Mouse (Mus musculus) neutrophil, adult 5-6 weeks (primary cell): ENCODE measurements around the gene Zfp420. TPM values are rescaled to one million over a fixed set of nuclear protein-coding genes. Genes with fewer than 3 reads are reported as not detected.
A peak's percentile ranks its signal among the peaks of the same experiment; 100 is the strongest.
"Not testable (repeated sequence)": the region's sequence is repeated elsewhere in the genome, so short reads cannot be mapped to it uniquely, and the experiment has no call there.

Source experiments
- ATAC-seq: fragments of 151-379, 151-347 bp; 2 replicates; pipeline ENCODE4 v1.8.0; 2017; ENCODE audit warnings: mild to moderate bottlenecking, moderate TSS enrichment; ENCODE audit not compliant: insufficient number of reproducible peaks, poor library complexity, low FRiP score, severe bottlenecking; ENCODE audit errors: extremely low read depth
- total RNA-seq: library from RNA; stranded (forward); fragments of 200-1000 nt; gene quantifications from 2 replicates; pipeline ENCODE4 v1.2.3, GENCODE M21; 2017

Zfp420 gene
- 7.8 and 10.4 TPM in 2 replicates for total RNA-seq

DNA sequence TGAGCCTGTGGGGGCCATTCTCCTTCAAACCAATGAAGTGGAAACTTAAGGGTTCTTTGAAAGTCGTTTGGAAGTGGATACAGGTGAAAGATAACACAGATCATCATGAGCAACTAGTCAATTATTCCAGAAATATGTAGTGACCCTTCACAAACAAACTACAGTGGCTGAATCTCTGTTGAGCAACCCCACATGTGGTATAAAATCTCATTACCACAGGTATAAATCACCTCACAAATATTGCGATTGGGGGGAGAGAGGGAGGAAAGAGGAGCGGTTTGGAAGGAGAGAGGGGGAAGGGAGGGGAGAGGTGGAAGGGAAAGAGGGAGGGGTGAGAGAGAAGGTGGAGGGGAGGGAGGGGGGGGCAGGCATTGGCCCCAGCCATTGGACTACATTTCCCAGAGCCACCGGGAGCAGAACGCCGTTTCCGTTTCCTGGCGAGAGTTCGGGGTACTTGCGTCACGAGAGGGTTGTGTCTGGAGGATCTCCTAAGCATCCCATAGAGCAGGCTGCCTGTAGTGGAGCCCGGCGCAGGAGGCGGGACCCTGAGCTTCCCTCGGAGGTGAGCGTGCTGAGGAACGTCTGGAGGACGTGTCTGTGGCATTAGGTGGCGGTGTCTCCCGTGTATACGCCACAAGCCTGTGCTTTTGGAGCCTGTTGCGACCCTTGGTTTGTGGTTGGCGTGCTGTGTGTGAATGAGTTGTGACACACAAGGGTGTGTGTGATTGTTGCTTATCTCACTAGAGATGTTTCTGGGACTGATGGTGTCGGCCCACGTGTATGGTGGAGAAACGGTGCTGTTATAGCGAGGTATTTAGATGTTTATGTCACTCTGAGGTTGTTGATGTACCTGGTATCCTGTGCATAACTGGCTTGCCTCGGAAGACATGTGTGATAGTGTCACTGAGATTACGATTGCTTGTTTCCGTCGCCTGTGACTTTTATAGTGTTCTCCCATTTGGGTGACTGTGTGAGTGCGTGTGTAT lies at the start of gene Zfp420:
Gene Zfp420, plus strand, starts transcription at position 448 of the 986 bp plus-strand sequence.
- ATAC-seq = peak; percentile 92

DNA sequence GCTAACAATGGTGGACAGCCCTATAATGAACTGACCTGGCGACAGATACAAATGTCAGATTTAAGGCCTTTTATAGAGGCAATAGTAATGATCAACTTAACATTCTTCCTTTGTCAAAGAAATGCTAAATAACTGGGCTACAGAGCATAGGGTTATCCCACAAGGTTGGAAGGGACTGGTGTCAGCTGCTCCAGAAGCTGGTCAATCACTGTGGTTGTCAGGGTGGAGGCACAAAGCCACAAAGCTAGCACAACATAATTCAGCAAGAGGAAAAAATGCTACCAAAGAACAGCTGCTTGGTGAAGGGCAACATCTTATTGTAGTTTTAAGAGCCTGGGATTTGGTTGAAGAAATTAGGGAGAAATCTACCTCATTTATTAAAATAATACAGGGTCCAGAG lies 47.5 kb upstream of the Zfp420 start:
- ATAC-seq = no peak

DNA sequence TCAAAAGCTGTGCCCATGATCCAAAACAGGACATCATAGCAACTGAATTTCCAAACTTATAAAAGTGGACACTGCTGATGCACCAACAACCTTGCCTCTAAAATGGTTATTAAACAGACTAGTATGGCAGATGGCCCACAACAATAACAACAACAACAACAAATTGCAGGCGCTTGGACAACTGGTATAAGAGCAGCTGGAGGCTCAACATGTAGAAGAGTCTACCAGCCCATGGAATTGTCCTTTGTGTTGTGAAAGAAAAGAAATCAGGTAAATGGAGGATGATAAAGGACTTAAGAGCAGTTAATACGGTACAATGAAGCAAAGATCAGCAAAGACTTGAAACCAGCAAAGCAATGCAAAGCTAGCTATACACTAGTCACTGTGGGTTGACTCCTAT lies 45.4 kb upstream of the Zfp420 start:
- no peak for ATAC-seq

DNA sequence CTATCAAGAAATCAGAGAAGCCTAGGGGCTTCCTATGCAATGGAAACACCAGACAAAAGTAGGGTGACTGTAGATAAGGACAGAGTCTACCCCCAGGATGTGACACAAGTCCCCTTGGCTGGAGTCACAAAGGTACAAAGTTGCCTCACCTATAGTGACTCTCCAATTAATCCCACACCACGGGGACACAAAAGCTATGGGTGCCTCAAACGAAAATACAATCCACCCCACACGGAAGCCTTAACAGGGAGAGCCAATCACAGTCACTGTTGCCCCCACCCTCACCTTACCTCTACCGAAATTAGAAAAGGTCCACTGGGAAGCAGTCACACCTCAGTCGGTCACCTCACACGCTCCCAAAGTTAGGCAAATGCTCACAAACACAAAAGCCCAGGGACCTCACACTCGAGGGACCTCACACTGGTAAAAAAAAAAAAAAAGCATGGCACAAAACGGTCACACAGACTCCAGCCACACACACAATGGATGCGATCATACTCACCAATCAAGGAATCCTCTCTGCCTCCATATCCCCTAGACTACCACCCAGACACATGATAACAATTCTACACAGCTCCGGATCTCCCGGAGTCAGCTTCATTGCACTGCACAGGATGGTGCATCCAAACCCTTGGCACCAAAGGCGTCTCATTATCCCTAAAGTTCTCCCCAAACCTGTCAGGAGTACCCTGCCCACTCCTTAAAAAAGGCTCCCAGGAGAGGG lies 44.6 kb upstream of the Zfp420 start:
- ATAC-seq = no peak

DNA sequence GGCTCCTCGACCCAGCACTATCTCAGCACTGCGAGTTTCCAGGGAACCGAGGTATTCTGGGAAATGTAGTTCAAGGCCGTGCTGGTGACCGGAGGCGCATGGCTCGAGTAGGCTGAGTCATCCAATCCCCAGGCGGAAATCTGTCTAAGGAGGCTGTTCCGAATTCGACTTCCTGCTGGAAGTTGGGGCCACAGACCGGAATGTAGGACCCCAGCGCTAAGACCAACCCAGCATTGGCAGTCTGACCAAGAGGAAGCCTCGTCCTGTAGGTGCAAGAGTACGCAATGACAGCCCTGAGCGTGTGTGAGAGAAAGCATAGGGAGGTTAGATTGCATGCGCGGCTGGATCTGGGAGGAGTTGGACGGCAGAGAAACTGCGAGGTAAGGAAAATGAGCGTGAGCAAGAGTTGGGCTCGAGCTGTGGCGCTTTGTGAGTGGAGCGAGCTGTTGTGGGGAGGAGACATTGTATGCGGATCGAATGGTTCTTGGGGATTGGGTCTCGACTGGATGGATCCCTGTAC lies 43.8 kb upstream of the Zfp420 start, which contains the start of gene Zfp790:
Gene Zfp790, plus strand, starts transcription at position 205 of the 520 bp plus-strand sequence.
- ATAC-seq = peak; percentile 96

DNA sequence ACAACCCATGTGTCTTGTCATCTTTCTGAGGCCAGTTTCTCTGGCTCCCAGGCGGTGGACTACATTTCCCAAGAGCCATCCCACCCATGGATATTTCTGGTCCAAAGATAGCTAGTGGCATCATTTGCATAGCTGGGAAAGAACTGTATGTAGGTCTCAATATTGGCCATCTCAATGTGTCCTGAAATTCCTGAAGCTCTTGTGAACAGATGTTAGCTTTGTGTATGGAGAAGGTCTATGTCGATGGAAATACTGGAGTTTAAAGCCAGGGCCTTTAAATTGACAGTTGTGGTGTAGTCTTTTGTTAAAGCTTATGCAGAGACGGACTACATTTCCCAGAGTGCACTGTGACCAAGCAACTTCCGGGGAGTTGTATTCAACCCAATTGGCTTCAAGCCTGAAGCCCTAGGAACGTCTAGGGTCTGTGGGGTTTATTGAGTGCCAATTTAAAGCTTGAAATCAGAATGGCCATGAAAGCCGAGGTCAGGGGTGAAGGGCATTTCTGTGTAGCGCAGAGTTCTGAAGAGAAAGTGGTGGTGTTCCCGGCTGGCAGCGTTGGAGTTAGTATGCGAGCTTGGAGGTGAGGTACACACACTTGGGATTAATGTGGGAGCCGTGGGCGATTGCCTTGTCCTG lies 41.0 kb upstream of the Zfp420 start:
- peak; percentile 54; the same call in 1 of the 2 replicates for ATAC-seq

DNA sequence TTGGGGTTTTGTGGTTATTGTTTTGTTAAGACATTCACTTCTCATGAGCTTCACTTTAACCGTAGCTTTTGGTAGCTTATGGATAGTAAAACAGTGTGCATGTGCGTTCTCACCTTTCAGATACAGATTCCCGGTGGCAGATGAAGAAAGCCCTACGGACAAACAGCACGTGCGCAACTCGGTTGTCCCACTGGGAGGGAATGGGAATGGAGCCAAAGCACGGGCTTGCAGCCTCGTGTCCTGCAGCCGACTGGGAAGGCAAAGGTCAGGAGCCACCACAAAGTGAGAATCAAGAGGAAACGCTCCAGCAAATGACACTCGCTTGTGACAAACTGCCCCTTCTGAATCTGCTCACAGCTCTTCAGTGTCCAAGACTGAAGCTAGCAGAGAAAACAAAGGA lies 31.8 kb upstream of the Zfp420 start:
- ATAC-seq = no peak

DNA sequence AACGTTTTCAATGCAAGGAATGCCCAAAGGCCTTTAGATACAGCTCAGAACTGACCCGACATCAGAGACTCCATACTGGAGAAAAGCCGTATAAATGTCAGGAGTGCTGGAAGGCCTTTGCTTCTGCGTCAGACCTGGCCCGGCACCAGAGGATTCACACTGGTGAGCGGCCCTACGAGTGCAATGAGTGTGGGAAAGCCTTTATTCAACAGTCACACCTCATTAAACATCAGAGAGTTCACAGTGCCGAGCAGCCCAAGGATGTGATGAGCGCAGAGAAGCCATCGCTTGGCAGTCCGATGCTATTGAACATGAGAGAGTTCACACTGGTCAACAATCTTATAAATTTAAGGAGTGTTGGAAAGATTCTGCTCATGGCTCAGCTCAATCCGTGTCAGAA lies 30.0 kb upstream of the Zfp420 start:
- no peak for ATAC-seq

DNA sequence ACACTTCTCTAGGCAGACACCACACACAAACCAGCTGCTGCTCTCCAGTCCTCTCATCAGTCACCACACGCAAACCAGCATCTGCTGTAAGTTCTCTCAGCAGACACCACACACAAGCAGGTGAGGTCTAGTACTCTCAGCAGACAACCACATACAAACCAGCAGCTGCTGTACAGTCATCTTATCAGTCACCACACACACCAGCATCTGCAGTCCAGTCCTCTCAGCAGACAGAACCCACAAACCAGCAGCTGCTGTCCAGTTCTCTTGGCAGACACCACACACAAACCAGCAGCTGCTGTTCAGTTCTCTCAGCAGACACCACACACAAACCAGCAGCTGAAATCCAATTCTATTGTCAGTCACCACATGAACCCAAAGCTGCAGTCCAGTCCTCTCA lies 23.0 kb upstream of the Zfp420 start:
- ATAC-seq = no peak

DNA sequence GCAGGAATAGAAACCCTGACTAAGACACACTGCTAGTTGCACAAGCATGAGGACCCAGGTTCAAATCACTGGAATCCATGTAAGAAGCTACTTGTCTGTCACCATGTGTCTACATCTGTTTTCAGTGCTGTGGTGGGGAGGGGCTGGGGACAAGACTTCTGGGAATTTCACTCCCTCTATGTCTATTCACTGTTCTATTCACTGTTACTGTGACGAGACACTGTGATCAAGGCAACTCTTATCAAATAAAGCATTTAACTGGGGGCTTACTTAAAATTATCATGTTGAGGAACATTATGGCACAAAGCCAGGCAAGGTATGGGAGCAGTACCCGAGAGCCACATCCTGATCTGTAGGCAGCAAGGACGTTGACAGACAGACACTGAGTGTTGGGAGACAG lies 20.5 kb upstream of the Zfp420 start:
- ATAC-seq = no peak

DNA sequence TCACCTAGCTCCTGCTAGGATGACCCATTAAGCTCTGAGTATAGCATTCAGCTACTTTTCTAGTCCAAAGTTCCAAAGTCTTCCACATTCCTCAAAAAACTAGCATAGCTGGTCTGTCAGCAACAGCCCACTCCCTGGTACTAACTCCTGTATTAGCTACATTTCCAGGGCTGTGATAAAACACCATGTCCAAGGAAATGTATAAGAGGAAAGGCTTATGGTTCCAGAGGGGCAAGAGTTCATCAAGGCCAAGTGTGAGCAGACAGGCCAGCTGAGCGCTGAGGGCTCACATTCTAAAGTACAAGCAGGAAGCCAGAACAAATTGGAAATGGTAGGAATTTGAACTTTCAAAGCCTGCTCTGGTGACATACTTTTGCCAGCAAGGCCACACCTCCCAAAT lies 17.7 kb upstream of the Zfp420 start:
- no peak for ATAC-seq

DNA sequence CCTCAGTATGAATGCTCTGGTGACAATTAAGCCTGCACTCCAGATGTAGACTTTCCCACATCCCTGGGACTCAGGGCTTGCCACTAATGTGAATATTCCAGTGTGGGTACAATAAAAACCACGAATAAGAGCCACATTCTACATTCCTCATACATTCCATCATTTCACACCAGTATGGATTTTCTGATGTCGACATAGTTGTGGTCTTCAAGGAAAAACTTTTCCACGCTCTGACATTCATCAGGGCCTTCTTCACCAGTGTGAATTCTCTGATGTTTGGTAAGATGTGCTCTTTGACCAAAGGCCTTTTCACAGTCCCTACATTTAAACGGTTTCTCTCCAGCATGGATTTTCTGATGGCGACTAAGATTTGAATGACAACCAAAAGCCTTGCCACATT lies 15.2 kb upstream of the Zfp420 start:
- no peak for ATAC-seq

DNA sequence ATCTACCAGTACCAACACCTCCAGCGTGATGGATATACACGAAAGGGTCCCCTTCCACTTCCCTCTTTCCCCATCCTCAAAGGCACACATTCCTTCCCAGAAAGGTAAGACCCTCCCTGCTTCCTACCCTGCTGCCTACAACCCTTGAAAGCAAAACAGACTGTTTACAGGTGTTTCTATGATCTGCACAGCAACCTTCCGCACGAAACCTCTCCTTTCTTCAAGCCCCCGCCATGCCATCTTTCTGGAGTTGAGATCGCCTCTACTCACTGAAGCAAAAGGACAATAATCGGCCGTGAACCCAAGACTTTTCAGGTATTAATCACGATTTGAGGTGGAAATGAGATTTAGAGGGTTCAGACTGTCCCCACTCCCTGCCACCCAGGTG lies 7.0 kb upstream of the Zfp420 start:
- no peak for ATAC-seq

DNA sequence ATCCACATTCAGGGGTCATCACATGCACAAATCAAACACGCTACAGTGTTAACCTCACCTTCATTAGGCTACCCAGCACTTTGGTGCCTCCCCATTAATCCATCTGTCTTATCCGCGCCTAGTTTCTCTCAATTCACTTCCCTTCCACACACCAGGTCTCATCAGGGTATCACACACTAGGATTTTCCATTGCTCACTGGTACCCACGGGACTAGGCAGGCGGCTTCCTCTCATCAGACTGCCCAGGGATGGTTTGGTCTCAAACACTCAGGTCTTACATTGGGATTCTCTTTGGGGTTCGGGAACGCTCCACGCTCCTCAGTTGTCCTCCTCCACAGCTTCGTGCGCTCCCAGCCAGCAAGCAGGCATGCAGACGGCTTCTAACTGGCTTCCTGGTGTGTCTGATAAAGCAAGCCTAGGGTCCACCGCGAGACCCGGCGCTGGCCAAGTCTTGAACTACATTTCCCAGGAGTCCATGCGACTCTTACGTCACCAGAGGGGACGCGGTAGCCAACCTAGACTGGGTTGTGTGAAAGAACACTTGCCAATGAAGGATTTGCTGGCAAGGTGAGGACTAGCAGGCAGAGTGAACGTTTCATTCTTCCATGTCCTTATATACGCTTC lies 6.4 kb upstream of the Zfp420 start, which contains the start of gene Zfp940:
Gene Zfp940, minus strand, starts transcription at position 451 of the 624 bp plus-strand sequence.
- peak; percentile 94 for ATAC-seq

DNA sequence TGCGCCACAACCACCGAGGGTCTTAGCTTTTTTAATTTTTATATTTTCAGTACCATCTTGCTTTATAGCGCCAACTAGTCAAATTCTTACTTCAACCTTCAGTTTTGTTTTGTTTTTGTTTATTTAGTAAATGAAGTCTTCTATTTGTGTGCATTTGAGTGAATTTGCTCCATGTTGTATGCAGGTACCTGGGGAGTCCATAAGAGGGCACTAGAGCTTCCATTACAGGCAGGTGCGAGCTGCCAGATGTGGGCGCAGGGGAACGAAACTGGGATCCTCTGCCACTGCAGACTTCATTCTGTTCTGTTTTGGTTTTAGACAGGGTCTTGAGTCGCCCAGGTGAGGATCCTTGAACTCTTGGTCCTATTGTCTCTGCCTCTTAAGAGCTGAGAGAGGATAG lies 1.9 kb downstream of the Zfp420 start:
- ATAC-seq = no peak

DNA sequence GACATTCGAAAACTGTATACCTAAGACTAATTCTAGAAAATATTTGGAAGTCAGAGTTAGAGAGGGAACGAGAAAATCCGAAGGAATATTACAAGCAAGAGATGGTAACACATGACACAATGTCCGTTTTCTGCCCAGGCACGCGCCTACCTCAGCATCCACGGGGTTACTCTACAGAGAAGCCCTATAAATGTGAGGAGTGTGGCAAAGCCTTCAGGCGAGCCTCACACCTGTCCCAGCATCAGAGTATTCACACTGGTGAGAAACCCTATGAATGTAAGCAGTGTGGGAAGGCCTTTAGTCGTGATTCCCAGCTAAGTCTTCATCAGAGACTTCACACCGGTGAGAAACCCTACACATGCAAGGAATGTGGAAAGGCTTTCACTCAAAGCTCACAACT lies 14.5 kb downstream of the Zfp420 start:
- ATAC-seq = no peak

DNA sequence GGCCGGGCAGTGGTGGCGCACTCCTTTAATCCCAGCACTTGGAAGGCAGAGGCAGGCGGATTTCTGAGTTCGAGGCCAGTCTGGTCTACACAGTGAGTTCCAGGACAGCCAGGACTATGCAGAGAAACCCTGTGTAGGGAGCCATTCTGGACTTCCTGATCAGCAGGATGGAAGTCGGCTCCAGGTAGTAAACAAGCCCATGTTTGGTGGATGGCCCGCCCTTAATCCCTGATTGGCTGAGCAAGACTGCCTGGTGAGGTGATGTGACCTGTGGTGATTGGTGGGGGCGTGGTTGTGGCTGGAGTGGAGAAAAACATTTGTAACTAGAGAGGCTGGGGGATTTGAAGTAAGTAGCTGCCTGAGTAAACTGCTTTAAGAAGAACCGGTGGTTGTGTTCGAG lies 17.8 kb downstream of the Zfp420 start:
- not testable (repeated sequence) for ATAC-seq

DNA sequence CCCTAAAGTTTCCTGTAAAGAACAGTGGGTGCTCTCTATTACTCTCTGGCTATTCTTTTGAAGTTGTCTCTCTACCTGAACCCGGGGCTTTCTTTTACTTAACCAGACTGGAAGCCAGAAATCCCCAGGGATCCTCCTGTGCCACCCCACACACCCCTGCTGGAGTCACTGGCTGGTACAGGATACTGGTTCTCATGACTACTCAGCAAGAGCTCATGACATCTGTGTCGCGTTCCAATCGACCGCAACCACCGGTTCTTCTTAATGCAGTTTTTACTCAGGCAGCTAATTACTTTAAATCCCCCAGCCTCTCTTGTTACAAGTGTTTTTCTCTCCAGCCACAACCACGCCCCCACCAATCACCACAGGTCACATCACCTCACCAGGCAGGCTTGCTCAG lies 20.3 kb downstream of the Zfp420 start:
- ATAC-seq = no peak

DNA sequence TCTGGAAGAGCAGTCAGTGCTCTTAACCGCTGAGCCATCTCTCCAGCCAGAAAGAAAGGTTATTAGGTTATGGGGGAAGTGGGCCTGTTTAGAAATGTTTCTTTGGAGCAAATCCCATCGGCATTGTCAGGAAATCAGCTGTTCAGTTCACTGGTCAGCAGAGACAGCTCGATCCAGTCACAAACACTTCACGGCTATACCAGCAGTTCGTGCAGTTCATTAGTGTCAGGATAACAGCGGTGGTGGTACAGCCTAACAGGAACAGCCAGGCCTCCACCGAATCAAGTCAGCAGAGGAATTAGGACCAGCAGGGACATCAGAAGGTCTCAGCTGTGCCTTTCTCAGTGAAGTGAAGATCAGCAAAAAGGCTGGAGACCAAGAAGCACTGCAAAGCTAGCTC lies 21.1 kb downstream of the Zfp420 start:
- no peak for ATAC-seq
